Mouse (Mus musculus): ENCODE data around the gene Aurka. TPM values are rescaled to one million over a fixed set of nuclear protein-coding genes. Genes with fewer than 3 reads are reported as not detected.

Gene Aurka
- total RNA-seq, 4 experiments from 2014 or later: 6.3 to 16.2 (median 11.4) TPM

- DNase-seq (ENCODE audit: low spot score in 2 of 2): no peak
Measured at GRCm38 (mm10) chr2:172381898-172382297, 11.6 kb upstream of the Aurka start.

- DNase-seq (ENCODE audit: low spot score in 2 of 2): no peak
Measured at GRCm38 (mm10) chr2:172381341-172381740, 11.0 kb upstream of the Aurka start.

DNA sequence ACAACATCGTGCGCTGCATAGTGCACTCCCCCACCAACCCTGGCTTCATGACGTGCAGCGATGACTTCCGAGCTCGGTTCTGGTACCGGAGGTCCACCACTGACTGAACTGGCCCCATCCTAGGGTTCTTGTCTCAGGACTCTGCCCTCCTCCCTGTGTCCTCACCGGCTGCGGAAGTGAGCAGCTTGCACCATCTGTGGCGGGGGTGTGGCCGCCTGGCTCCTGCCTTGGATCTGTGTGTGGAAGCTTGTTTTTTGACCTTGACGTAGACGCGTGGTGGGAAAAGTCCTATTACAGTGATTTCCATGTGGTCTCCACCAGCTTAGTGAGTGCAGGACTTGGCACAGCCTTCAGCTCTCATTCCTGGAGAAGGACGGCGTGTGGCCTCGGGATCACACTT, 10.2 kb upstream of the Aurka start:
- DNase-seq (ENCODE audit: low spot score in 2 of 2): no peak

DNA sequence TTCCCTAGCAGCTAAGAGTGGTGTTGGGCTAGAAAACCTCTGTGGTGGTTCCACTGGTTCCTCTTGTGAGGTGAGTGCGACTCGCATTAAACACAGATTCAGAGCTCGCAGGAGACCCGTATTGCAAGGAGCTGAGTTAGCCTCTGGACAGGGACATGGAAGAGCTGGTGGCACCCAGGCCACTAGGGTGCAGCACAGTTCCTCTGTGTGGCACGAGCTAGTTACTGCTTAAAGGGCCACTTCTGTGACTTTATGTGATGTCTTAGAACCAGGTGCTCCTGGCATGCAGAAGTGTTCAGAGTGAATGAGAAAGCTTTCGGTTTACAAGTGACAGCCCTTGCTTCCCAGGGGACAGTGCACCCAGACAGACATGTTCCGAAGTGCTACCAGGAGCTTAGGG, 8.0 kb upstream of the Aurka start:
- no peak for DNase-seq (ENCODE audit: low spot score in 2 of 2)

DNA sequence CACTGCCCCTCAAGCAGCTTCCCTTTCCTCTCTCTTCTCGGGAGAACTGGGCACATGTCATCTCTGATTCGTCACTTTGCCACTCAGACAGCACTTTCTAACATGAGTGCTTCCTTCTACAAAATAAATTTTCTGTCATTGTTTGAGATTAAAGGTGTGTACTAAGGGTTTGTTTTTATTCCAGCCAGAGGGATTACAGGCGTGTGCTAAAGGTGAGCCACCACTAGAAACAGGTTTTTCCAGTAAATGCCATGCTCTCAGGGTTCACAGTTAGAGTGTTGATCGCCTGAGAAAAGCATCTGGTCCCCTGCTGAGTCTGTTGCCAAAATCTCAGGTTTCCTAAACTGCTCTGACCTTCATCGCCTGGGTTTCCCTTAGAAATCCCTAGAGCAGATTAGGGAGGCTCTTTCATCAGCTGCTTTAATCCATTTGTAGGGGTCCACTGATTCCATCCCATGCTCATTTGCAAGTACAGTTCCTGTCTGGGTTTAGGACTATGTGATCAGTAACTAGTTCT, 6.7 kb upstream of the Aurka start:
- no peak for DNase-seq (ENCODE audit: low spot score in 2 of 2)

DNA sequence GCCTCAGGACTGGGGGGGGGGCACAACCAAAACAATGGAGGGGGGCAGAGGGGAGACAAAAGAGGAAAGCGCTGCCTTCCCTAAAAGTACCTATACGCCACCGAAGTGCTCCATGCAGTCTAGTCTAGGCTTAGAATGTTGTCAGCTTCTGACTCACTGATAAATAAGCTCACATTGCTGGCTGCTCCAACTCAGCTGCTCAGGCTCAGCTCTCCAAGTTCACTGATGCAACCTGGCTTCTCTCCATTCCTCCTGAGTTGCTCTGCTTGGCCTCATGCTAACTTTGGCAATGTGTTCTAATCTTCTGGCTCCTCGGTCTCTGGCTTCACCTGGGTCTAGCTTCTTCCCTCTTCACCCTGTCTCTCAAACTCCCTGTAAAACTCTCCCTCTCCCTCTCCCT, 6.2 kb upstream of the Aurka start:
- no peak for DNase-seq (ENCODE audit: low spot score in 2 of 2)

- DNase-seq (ENCODE audit: low spot score in 2 of 2): no peak
Measured at GRCm38 (mm10) chr2:172371258-172371657, 923 bp upstream of the Aurka start.

- DNase-seq (ENCODE audit: low spot score in 2 of 2): peak; percentile 31 to 33
Measured at GRCm38 (mm10) chr2:172363176-172363575, 7.2 kb downstream of the Aurka start.

GRCm38 (mm10) chr2:172355833-172356232, 14.5 kb downstream of the Aurka start:
- DNase-seq (ENCODE audit: low spot score in 2 of 2): no peak

- no peak for DNase-seq (ENCODE audit: low spot score in 2 of 2)
Measured at GRCm38 (mm10) chr2:172354761-172355160, 15.6 kb downstream of the Aurka start.

DNA sequence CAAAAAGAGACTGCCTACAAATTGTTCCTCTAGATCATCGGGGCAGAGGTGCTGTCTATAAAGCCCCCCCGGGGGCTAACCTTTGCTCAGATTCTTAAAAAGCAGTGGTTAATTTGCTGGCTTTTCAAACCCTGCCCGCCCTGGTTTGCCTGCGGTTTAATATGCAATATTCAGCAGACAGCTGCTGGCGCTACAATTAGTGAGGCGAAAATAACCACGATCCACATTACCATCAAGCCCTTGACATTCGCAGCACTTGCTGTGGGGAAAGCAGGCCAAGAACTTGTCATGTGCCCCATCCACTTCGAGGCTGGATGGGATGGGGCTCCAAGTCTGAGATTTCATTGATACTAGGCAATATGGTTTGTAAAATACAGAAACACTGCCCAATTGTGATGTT, 17.1 kb downstream of the Aurka start:
- DNase-seq (ENCODE audit: low spot score in 2 of 2): no peak

DNA sequence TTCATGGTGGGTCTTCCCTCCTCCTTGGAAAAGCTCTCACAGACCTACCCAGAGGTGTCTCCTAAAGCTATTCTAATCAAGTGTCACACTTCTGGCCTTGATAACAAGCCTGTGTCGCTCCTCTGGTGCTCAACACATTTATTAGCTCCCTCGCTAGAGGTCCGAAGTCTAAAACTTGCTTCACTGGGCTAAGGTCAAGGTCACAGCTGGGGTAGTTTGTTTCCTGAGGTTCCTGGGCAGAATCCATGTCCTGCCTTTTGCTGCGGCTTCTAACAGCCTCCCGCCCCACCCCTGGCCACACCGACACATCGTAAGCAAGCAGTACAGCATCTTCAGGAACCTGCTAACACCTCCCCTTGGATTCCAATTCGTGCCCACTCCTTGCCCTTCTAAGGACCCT, 19.6 kb downstream of the Aurka start:
- no peak for DNase-seq (ENCODE audit: low spot score in 2 of 2)

GRCm38 (mm10) chr2:172349776-172350175, 20.6 kb downstream of the Aurka start:
- no peak for DNase-seq (ENCODE audit: low spot score in 2 of 2)

GRCm38 (mm10) chr2:172348297-172348950, 21.9 kb downstream of the Aurka start:
- DNase-seq (ENCODE audit: low spot score in 2 of 2): no peak

GRCm38 (mm10) chr2:172346933-172347611, 23.3 kb downstream of the Aurka start:
- DNase-seq (ENCODE audit: low spot score in 2 of 2): no peak

- peak; percentile 23 to 45 for DNase-seq (ENCODE audit: low spot score in 2 of 2)
Measured at GRCm38 (mm10) chr2:172346034-172346929, 24.1 kb downstream of the Aurka start.

DNA sequence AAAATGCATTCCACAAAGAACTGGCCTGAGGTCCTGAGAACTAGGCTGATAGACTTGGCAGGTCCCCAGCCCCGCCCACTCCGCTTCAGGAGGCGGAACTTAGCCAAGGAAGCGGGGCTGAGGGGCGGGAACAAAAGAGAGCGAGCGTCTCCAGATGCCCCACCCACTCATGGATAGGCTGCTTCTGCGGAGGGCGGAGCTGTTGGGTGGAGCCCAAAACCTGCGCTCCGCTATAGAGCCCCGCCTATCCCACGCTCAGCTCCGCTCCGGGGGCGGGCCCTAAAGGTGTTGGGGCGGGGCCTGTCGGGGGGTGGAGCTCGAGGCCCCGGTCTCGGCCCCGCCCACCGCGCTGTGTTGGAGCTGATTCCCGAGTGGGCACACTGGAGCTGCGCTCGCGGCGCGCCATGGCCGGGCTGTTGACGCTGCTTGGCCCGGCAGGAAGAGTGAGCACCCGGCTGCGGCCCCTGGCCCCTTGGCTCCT, 25.0 kb downstream of the Aurka start, which contains the start of gene Fam210b:
Gene Fam210b (plus strand): TSS at position 308 of the 481 bp plus-strand sequence.
- DNase-seq (ENCODE audit: low spot score in 2 of 2): peak; percentile 97

DNA sequence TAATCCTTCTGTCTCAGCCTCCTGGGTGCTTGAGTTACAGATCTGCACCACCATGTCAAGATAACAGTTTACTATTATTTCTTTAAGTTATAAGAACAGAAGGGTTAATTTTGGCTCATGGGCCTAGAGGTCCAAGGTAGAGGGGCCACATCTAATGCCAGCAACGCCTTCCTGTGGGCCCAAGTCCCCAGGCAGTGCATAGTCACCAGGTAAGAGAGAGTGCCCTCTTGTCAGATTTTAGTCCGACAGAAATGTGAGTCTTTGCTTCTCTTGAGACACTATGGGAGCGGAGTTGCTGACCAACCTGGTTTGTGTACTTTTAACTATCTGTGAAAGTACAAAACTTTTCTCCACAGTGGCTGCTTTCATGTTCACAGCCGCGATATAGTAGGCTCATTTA, 25.7 kb downstream of the Aurka start:
- no peak for DNase-seq (ENCODE audit: low spot score in 2 of 2)

GRCm38 (mm10) chr2:172343751-172344150, 26.6 kb downstream of the Aurka start:
- no peak for DNase-seq (ENCODE audit: low spot score in 2 of 2)

DNA sequence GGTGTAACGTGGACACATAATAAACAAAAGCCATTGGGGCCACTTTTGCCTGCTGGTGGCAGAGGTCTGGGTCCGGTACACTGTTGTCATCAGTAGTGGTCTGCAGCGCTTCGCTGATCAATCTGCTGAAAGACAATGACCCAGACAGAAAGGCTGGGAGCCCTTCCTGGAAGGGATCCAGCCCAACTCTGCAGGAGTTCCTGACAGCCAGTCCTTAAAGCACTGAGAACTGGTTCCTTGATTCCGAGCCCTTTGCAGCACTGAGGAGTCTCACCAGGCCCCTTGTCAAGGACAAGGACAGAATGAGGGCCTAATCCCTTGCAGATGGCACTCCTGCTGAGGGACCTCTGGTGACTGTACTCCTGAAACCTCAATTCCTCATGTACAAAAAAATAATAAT, 28.7 kb downstream of the Aurka start:
- DNase-seq (ENCODE audit: low spot score in 2 of 2): no peak

- DNase-seq (ENCODE audit: low spot score in 2 of 2): no peak
Measured at GRCm38 (mm10) chr2:172340936-172341335, 29.4 kb downstream of the Aurka start.
